Mouse (Mus musculus): ENCODE measurements at regions not wholly inside any gene's neighbourhood (a gene's known extent, or its start where the extent isn't known, plus 50 kb on each side); places are given as distances from the start of the nearest gene placed in this dataset.

GRCm38 (mm10) chr15:85678351-85678895 lies 56.4 kb upstream of the Ppara start:
- Histone ChIP-seq H3K27ac (peak overlapping the region; percentile 96), H3K4me3 (peak overlapping the region; percentile 98)
- intact Hi-C loops (cut with DNase I), result no loop called here
- DNase-seq, result peak; percentile 47
- no peak for TF ChIP-seq CTCF (IDR thresholded peaks at IDR 0.05)

- TF ChIP-seq CTCF (IDR thresholded peaks at IDR 0.05), result no peak
- peak overlapping the region; percentile 96 for H3K27ac ChIP-seq
- H3K4me3 ChIP-seq, result peak overlapping the region; percentile 98
- peak; percentile 66 for DNase-seq
- intact Hi-C loops (cut with DNase I), result no loop called here
These were observed 55.6 kb upstream of the Ppara start for GRCm38 (mm10) chr15:85678981-85679708.

DNA sequence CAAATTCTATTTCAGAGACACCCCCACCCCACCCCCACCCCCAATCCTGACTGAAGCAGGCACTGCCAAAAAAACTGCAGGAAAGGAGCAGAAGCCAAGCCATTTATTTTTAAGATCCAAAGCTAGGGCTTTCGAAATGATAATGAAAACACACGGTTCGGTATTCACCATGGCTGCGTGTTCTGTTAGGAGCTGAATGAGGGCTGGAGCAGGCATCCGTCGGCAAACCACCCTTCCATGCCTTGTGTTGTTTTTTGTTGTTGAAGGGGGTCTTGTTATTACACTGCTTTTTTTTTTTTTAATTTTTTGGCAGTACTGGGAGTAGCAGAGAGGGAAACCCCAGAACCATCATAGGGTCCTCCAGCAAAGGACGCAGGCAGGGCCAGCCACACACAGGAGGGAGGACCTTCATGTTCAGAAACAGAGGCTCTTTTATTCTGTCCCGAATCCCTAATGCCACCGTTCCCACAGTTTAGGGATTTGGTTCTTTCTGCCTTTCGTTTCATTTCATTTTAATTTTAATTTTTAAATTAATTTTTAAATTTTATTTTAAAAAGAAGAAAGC lies 54.8 kb upstream of the Ppara start:
- no peak for TF ChIP-seq CTCF (IDR thresholded peaks at IDR 0.05)
- H3K4me3 ChIP-seq, result peak overlapping the region; percentile 98
- intact Hi-C loops (cut with DNase I), result no loop called here
- DNase-seq, result peak; percentile 22
- peak overlapping the region; percentile 96 for H3K27ac ChIP-seq

DNA sequence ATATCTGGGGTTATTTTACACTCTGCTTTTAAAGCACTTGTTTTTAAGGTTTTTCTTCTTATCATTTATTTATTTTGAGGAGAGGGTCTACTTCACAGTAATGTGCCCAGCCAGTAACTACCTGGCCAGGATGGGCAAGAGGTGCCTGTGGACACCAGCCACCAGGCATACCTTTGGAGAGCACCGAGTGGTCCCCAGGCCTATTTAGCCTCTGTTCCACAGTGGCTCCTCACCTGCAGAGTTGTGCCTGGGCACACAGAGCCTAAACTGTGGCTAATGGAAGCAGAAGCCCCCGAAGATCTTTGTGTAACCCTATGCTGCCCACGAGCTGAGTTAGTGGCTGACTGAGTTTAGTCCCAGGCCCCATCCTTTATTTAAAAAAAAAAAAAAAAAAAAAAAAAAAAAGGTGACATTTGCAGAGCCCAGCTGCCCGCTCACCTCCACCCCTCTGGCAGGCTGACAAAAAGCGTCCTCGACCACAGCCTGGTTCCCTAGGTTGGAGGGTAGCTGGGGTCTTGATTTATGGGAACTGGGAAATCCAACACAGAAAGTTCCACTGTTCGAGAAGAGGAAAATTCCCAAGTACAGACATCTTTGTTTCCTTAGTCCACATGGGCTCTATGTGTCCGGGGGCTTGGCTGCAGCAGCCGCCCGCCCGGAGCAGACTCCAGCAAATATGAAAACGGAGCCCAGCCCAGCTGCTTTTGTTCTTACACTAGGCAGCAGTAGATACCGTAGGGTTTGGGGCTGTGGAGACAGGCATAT lies 54.1 kb upstream of the Ppara start:
- DNase-seq, result peak; percentile 49
- peak overlapping the region; percentile 96 for H3K27ac ChIP-seq
- peak overlapping the region; percentile 98 for H3K4me3 ChIP-seq

DNA sequence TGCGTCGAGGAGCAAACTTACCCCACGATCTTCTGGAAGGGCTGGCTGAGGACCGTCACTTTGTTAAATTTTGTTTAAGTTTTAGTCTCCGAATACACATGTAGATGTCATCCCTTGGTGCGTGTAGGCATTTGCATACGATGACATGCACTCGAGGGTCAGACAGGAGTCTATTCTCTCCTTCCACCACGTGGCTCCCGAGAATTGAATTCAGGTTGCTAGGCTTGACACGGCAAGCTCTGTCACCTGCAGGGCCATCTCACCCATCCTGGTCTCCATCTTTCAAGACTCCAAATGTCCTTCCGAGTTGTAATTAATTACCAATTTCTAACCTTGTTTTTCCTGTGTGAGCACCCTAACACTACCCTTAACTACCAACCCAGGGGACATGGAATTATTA lies 52.7 kb upstream of the Ppara start:
- TF ChIP-seq CTCF (IDR thresholded peaks at IDR 0.05), result no peak
- peak; percentile 22 for DNase-seq
- Histone ChIP-seq H3K27ac (peak overlapping the region; percentile 96), H3K4me3 (peak overlapping the region; percentile 98)
- intact Hi-C loops (cut with DNase I), result no loop called here

More for the DNA sequence above, 54.1 kb upstream of the Ppara start:
- no peak for TF ChIP-seq CTCF (IDR thresholded peaks at IDR 0.05)
- intact Hi-C loops (cut with DNase I), result no loop called here

DNA sequence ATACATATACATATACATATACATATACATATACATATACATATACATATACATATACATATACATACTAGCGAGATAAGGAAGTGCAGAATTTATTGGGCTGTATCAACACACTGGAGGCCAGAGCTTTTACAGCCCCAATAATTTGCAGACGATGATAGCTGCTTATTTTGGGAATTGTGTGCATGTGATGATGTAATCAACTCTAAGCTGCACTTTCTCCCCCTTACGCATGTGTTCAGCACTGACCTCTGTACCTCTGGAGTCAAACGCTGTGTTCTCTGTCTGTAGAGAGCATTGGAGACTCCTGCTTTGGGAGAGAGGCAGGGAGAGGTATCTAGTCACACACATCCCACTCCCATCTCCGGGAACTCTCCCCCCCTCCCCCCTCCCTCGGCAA lies 52.0 kb upstream of the Ppara start:
- no peak for DNase-seq
- intact Hi-C loops (cut with DNase I), result no loop called here
- Histone ChIP-seq H3K4me3 (peak overlapping the region; percentile 64), H3K27ac (peak overlapping the region; percentile 96)
- TF ChIP-seq CTCF (IDR thresholded peaks at IDR 0.05), result no peak

DNA sequence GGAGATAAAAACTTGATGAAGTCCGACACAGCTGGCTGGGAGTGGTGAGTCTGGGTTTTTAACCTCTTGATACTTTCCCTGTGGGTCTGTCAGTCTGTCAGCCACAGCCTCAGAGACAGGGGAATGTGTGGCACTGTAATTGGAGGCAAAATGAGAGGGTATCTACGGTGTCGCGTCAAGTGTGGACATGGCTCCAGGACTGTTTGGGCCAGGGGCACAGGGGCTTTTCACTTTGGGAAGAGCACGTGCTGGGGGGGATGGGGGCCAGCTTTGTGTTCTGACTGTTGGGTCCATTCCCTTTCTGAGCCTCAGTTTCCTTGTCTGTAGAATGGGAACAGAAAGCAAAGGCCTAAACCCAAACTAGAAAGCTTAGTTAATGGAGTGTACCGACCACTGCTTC lies 51.5 kb upstream of the Ppara start:
- intact Hi-C loops (cut with DNase I), result no loop called here
- DNase-seq, result peak; percentile 14
- no peak for TF ChIP-seq CTCF (IDR thresholded peaks at IDR 0.05)
- peak overlapping the region; percentile 96 for H3K27ac ChIP-seq
- H3K4me3 ChIP-seq, result peak overlapping the region; percentile 64

GRCm38 (mm10) chr15:85683716-85684115 lies 51.1 kb upstream of the Ppara start:
- H3K27ac ChIP-seq, result peak overlapping the region; percentile 96
- peak overlapping the region; percentile 64 for H3K4me3 ChIP-seq
- intact Hi-C loops (cut with DNase I), result no loop called here

GRCm38 (mm10) chr15:85684164-85684708 lies 50.5 kb upstream of the Ppara start:
- peak overlapping the region; percentile 64 for H3K4me3 ChIP-seq
- TF ChIP-seq CTCF (IDR thresholded peaks at IDR 0.05), result no peak
- intact Hi-C loops (cut with DNase I), result no loop called here
- H3K27ac ChIP-seq, result peak overlapping the region; percentile 96
- peak; percentile 67 for DNase-seq

More at GRCm38 (mm10) chr15:85683716-85684115, 51.1 kb upstream of the Ppara start:
- no peak for TF ChIP-seq CTCF (IDR thresholded peaks at IDR 0.05)
- peak; percentile 14 for DNase-seq

DNA sequence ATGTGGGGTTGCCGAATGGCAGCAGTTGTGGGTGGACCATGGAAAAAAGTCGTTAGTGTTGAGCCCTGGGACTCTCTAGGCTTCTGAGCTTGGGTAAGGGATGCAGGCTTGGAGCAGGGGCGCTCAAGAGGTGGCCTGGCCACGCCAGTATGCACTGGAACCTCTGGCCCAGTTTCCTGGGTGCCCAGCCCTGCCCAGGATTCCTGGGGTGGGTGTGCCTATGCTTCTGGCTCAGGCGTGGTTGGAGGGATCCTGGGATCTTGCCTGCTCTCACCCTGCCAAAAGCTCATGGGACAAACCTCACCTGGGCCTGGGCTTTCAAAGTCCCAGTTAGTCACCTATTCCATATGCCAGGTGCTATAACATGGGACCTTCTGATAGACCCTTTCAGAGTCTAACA lies 49.9 kb upstream of the Ppara start:
- intact Hi-C loops (cut with DNase I), result no loop called here

More for the DNA sequence above, 49.9 kb upstream of the Ppara start:
- DNase-seq, result peak; percentile 58
- Histone ChIP-seq H3K27ac (peak overlapping the region; percentile 96), H3K4me3 (peak overlapping the region; percentile 64)
- TF ChIP-seq CTCF (IDR thresholded peaks at IDR 0.05), result no peak

All from gastrocnemius, adult 2 months (tissue).